ENCODE assay signal across 8 mouse cellular contexts in the genomic region with DNA sequence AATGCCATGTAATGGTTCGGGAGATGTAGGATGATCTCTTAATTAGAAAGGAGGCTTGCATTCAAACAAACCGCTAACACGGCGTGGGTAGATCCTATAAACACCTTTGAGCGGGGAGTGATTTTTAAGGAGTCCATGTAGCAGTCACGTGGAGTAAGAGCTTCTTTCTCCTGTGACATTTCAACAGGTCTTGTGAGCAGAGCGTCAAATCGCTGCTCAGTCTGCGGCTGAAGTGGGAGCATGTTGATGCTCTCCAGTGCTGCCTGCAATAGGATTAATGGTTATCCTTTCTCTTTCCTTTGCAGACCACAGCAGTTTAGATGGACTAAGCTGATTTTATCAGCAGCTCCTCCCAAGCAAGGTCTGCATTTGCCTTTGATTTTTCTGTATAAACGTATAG. TPM values are rescaled to one million over a fixed set of nuclear protein-coding genes. Genes with fewer than 3 reads are reported as not detected.
A peak's percentile ranks its signal among the peaks of the same experiment; 100 is the strongest.
DNase-seq lines count a peak whose midpoint lies in the region; ATAC-seq and TF ChIP-seq lines count a peak whose summit lies in the region.

No protein-coding gene starts in this region.

- no peak for ATAC-seq in forebrain, postnatal 0 days
- peak; percentile 4 for ATAC-seq in neural tube, embryonic 13.5 days (ENCODE audit: low read depth)
- ATAC-seq in inflammation-experienced regulatory T-cells, adult 6 months = no peak

- H3K27me3 ChIP-seq in forebrain, postnatal 0 days (ENCODE audit: insufficient read depth, low read length) = no peaks in the 10 kb centered on the region
- H3K27me3 ChIP-seq in neural tube, embryonic 13.5 days = no peaks in the 10 kb centered on the region

- peak overlapping the region; percentile 87 for H3K4me2 ChIP-seq in forebrain, postnatal 0 days (ENCODE audit: low read depth)
- H3K4me2 ChIP-seq in neural tube, embryonic 13.5 days = peak overlapping the region; percentile 90

- peak overlapping the region; percentile 44 for H3K9ac ChIP-seq in forebrain, postnatal 0 days
- peak overlapping the region; percentile 78 for H3K9ac ChIP-seq in neural tube, embryonic 13.5 days

- WGBS in forebrain, postnatal 0 days = 8% methylated on average over 10 of the region's 10 CpGs
- WGBS in neural tube, embryonic 13.5 days = 10% methylated on average over 10 of the region's 10 CpGs

- H3K27ac ChIP-seq in forebrain, postnatal 0 days (ENCODE audit: low read depth, low read length) = peak overlapping the region; percentile 73; the same call in 1 of the 2 replicates
- peak overlapping the region; percentile 62; the same call in 1 of the 2 replicates for H3K27ac ChIP-seq in neural tube, embryonic 13.5 days (replicated peaks)

- H3K36me3 ChIP-seq in forebrain, postnatal 0 days (ENCODE audit: insufficient read depth) = no peaks in the 10 kb centered on the region
- H3K36me3 ChIP-seq in neural tube, embryonic 13.5 days = no peaks in the 10 kb centered on the region

- intact Hi-C loops in left cerebral cortex, postnatal 14 days (cut with DNase I) = no loop called here
- intact Hi-C loops in left cerebral cortex, postnatal 36 days (cut with DNase I) = no loop called here

- TF ChIP-seq CTCF in forebrain, postnatal 0 days (IDR thresholded peaks at IDR 0.05; ENCODE audit: low read depth) = no peak

- DNase-seq in left cerebral cortex, postnatal 14 days (ENCODE audit: low spot score in 2 of 2) = peak; percentile 15 to 72
- no peak for DNase-seq in left cerebral cortex, postnatal 36 days (ENCODE audit: low spot score in 2 of 2)
- DNase-seq in ZHBTc4 (ENCODE audit: low read depth, low spot score) = peak; percentile 17
- peak; percentile 44 for DNase-seq in forebrain, postnatal 0 days
- peak; percentile 12 to 28 for DNase-seq in kidney, postnatal 4 days
- DNase-seq in ovary, adult 18-20 months (ENCODE audit: low spot score) = no peak

- no peaks in the 10 kb centered on the region for H3K9me3 ChIP-seq in forebrain, postnatal 0 days (ENCODE audit: low read length)
- H3K9me3 ChIP-seq in neural tube, embryonic 13.5 days = no peaks in the 10 kb centered on the region

- H3K4me3 ChIP-seq in forebrain, postnatal 0 days (ENCODE audit: low read depth, low read length) = peak overlapping the region; percentile 61
- peak overlapping the region; percentile 70 for H3K4me3 ChIP-seq in neural tube, embryonic 13.5 days

- no peaks in the 10 kb centered on the region for H3K4me1 ChIP-seq in forebrain, postnatal 0 days (ENCODE audit: insufficient read depth)
- H3K4me1 ChIP-seq in neural tube, embryonic 13.5 days (replicated peaks) = peaks cover 20% of the 10 kb centered on the region

RNA-seq across cellular contexts. Expression of gene Bbs9, which starts 0.8 kb away (rescaled TPM):
- 10 to 100 TPM; 24.6 to 28.3 TPM for total RNA-seq in left cerebral cortex, postnatal 14 days (2021)
- 10 to 100 TPM; 36.7 to 37.6 TPM for total RNA-seq in left cerebral cortex, postnatal 36 days (2021)
- 33.8 and 35.4 TPM in 2 replicates for total RNA-seq in forebrain, postnatal 0 days (2014; rRNA removed)
- polyA plus RNA-seq in forebrain, postnatal 0 days (2015; fragmentation: Nextera tagmentation; extraction: Ambion mirVana) = 13.8 and 17.8 TPM in 2 replicates
- polyA plus RNA-seq in neural tube, embryonic 13.5 days (2015; fragmentation: Nextera tagmentation; extraction: Ambion mirVana) = 14.9 and 18.7 TPM in 2 replicates
- polyA plus RNA-seq in inflammation-experienced regulatory T-cells, adult 6 months (2017; shearing (Covaris generic)) = 10 to 100 TPM in 2 of 3 experiments, 1 to 10 TPM in 1; 9.0 to 16.0 (median 12.0) TPM

RNA-seq across cellular contexts. Expression of gene Rp9, which starts 6.7 kb away (rescaled TPM):
- total RNA-seq in left cerebral cortex, postnatal 14 days (2021) = 10 to 100 TPM; 39.3 to 42.0 TPM
- 10 to 100 TPM; 43.4 to 43.5 TPM for total RNA-seq in left cerebral cortex, postnatal 36 days (2021)
- 80.2 and 85.6 TPM in 2 replicates for total RNA-seq in forebrain, postnatal 0 days (2014; rRNA removed)
- 80.2 and 81.2 TPM in 2 replicates for polyA plus RNA-seq in forebrain, postnatal 0 days (2015; fragmentation: Nextera tagmentation; extraction: Ambion mirVana)
- 69.1 and 70.9 TPM in 2 replicates for polyA plus RNA-seq in neural tube, embryonic 13.5 days (2015; fragmentation: Nextera tagmentation; extraction: Ambion mirVana)
- polyA plus RNA-seq in inflammation-experienced regulatory T-cells, adult 6 months (2017; shearing (Covaris generic)) = 10 to 100 TPM; 19.6 to 37.9 (median 37.9) TPM

RNA-seq across cellular contexts. Expression of gene Gm17545, which starts 22.2 kb away (rescaled TPM):
- not detected for total RNA-seq in left cerebral cortex, postnatal 14 days (2021)
- not detected for total RNA-seq in left cerebral cortex, postnatal 36 days (2021)
- not detected in 2 replicates for total RNA-seq in forebrain, postnatal 0 days (2014; rRNA removed)
- not detected in 2 replicates for polyA plus RNA-seq in forebrain, postnatal 0 days (2015; fragmentation: Nextera tagmentation; extraction: Ambion mirVana)
- polyA plus RNA-seq in neural tube, embryonic 13.5 days (2015; fragmentation: Nextera tagmentation; extraction: Ambion mirVana) = not detected in 2 replicates
- polyA plus RNA-seq in inflammation-experienced regulatory T-cells, adult 6 months (2017; shearing (Covaris generic)) = not detected

Comparison
In these comparisons a context has a peak if more than half of its experiments do, and no peak if none do; other contexts are left out.
1. DNase-seq: peak in left cerebral cortex, postnatal 14 days (2 of 2), ZHBTc4 (single experiment), forebrain, postnatal 0 days (single experiment) and kidney, postnatal 4 days (2 of 2); none in left cerebral cortex, postnatal 36 days (0 of 2) and ovary, adult 18-20 months (single experiment).